17 mouse cellular contexts compared by ENCODE assay signal in genomic region chr9:91988240-91988639, GRCm38 (mm10).
DNase-seq lines count a peak whose midpoint lies in the region; ATAC-seq lines count a peak whose summit lies in the region.
"Had no signal": no experiment of that assay in that cellular context is flagged by ENCODE, and none has a peak within 500 bp of the region (broad histone marks: within the 10 kb centered on the region; RNA-seq: fewer than 3 reads in every experiment).

No protein-coding gene starts in this region.

- H3K36me3 ChIP-seq in forebrain, embryonic 11.5 days (ENCODE audit: control insufficient read depth, insufficient read depth, low read length), result no peaks in the 10 kb centered on the region
- H3K36me3 ChIP-seq: forebrain, embryonic 12.5 days; neural tube, embryonic 12.5 days had no signal

- no peaks in the 10 kb centered on the region for H3K4me1 ChIP-seq in forebrain, embryonic 11.5 days (replicated peaks; ENCODE audit: control insufficient read depth, insufficient read depth, low read length)
- H3K4me1 ChIP-seq: forebrain, embryonic 12.5 days; neural tube, embryonic 12.5 days had no signal

- WGBS in forebrain, embryonic 11.5 days, result 72% methylated on average over 2 of the region's 2 CpGs

- H3K4me3 ChIP-seq in forebrain, embryonic 11.5 days (ENCODE audit: low read depth, low read length), result no peak overlapping the region
- H3K4me3 ChIP-seq: forebrain, embryonic 12.5 days; left cerebral cortex, adult 2 months; neural tube, embryonic 12.5 days had no signal

- no peaks in the 10 kb centered on the region for H3K27me3 ChIP-seq in forebrain, embryonic 11.5 days (ENCODE audit: control insufficient read depth, insufficient read depth, low read length)
- H3K27me3 ChIP-seq: forebrain, embryonic 12.5 days; neural tube, embryonic 12.5 days had no signal

- H3K9me3 ChIP-seq in forebrain, embryonic 11.5 days (ENCODE audit: control insufficient read depth, low read length), result no peaks in the 10 kb centered on the region
- H3K9me3 ChIP-seq: forebrain, embryonic 12.5 days; neural tube, embryonic 12.5 days had no signal

- ATAC-seq in cerebellum, adult (ENCODE audit: insufficient number of reproducible peaks, low FRiP score, low TSS enrichment), result peak; percentile 96
- peak; percentile 93 for ATAC-seq in common myeloid progenitor, adult 5-6 weeks (replicated peaks; ENCODE audit: low read depth, poor library complexity, severe bottlenecking)
- ATAC-seq in megakaryocyte progenitor cell, adult 5-6 weeks (replicated peaks; ENCODE audit: poor library complexity), result peak; percentile 87
- ATAC-seq in forebrain, embryonic 11.5 days (replicated peaks; ENCODE audit: low FRiP score), result no peak
- ATAC-seq: intestine, postnatal 0 days had no signal

- H3K27ac ChIP-seq in forebrain, embryonic 11.5 days (ENCODE audit: low read depth, low read length), result no peak overlapping the region
- H3K27ac ChIP-seq: forebrain, embryonic 12.5 days; left cerebral cortex, adult 2 months; neural tube, embryonic 12.5 days had no signal

- no peak overlapping the region for H3K4me2 ChIP-seq in forebrain, embryonic 11.5 days (ENCODE audit: low read depth, low read length, severe bottlenecking)
- H3K4me2 ChIP-seq: forebrain, embryonic 12.5 days; neural tube, embryonic 12.5 days had no signal

- no peak for DNase-seq in cerebellum, postnatal 4 days (ENCODE audit: low spot score in 2 of 2)
- peak; percentile 11 to 16 for DNase-seq in kidney, postnatal 4 days
- no peak for DNase-seq in kidney, adult 18-20 months
- no peak for DNase-seq in forebrain, embryonic 11.5 days (ENCODE audit: low spot score)
- DNase-seq in urinary bladder, postnatal 36 days (ENCODE audit: low spot score in 2 of 2), result no peak
- DNase-seq: adrenal gland, adult 2 months; heart, postnatal 36 days; lung, postnatal 14 days; midbrain, embryonic 14.5 days; right cerebral cortex, adult 18-20 months had no signal

- H3K9ac ChIP-seq in forebrain, embryonic 11.5 days (ENCODE audit: low read length), result no peak overlapping the region
- H3K9ac ChIP-seq: forebrain, embryonic 12.5 days; neural tube, embryonic 12.5 days had no signal

Comparison
In these comparisons a context has a peak if more than half of its experiments do, and no peak if none do; other contexts are left out.
1. DNase-seq: peak in kidney, postnatal 4 days (2 of 2); none in cerebellum, postnatal 4 days (0 of 2), kidney, adult 18-20 months (single experiment), forebrain, embryonic 11.5 days (single experiment) and urinary bladder, postnatal 36 days (0 of 2).